Mouse (Mus musculus): ENCODE results near the gene Alg11. TPM values are rescaled to one million over a fixed set of nuclear protein-coding genes. Genes with fewer than 3 reads are reported as not detected.
A peak's percentile ranks its signal among the peaks of the same experiment; 100 is the strongest.

The Alg11 gene
- polyA plus RNA-seq, 1 experiment from 2014 or later: 47.2 TPM

- ATAC-seq (ENCODE audit: low FRiP score, low read depth): no peak
- Histone ChIP-seq H3K4me3 (no peak overlapping the region), H3K4me1 (no peaks in the 10 kb centered on the region), H3K9me3 (no peaks in the 10 kb centered on the region), H3K27me3 (peaks cover 11% of the 10 kb centered on the region), H3K27ac (no peak overlapping the region), H3K36me3 (no peaks in the 10 kb centered on the region), H3K9ac (no peak overlapping the region), H3K4me2 (replicated peaks) (no peak overlapping the region)
- 50% methylated on average over 12 of the region's 12 CpGs for WGBS
Observed at GRCm38 (mm10) chr8:22043706-22044105, 16.8 kb upstream of the Alg11 start.

GRCm38 (mm10) chr8:22047699-22048464 is 12.6 kb upstream of the Alg11 start:
- Histone ChIP-seq H3K27me3 (no peaks in the 10 kb centered on the region), H3K9ac (no peak overlapping the region), H3K9me3 (no peaks in the 10 kb centered on the region), H3K36me3 (no peaks in the 10 kb centered on the region), H3K4me3 (no peak overlapping the region), H3K4me2 (replicated peaks) (no peak overlapping the region), H3K27ac (no peak overlapping the region), H3K4me1 (no peaks in the 10 kb centered on the region)
- ATAC-seq (ENCODE audit: low FRiP score, low read depth): peak; percentile 28; the same call in 1 of the 2 replicates
- 44% methylated on average over 2 of the region's 2 CpGs for WGBS

- no peak for ATAC-seq (ENCODE audit: low FRiP score, low read depth)
- H3K36me3 ChIP-seq: no peaks in the 10 kb centered on the region
- H3K27me3 ChIP-seq: peaks cover 35% of the 10 kb centered on the region
- no peak overlapping the region for H3K4me3 ChIP-seq
- no peaks in the 10 kb centered on the region for H3K9me3 ChIP-seq
- H3K4me2 ChIP-seq (replicated peaks): no peak overlapping the region
- H3K27ac ChIP-seq: no peak overlapping the region
- H3K9ac ChIP-seq: no peak overlapping the region
- H3K4me1 ChIP-seq: 0 out of 2 replicates have a peak, but pooled peaks cover 4% of the 10 kb centered on the region
- WGBS: 83% methylated on average over 12 of the region's 12 CpGs
Observed at GRCm38 (mm10) chr8:22054674-22055491, 5.6 kb upstream of the Alg11 start.

- H3K27ac ChIP-seq: no peak overlapping the region
- H3K9ac ChIP-seq: no peak overlapping the region
- H3K36me3 ChIP-seq: no peaks in the 10 kb centered on the region
- peaks cover 36% of the 10 kb centered on the region for H3K27me3 ChIP-seq
- 93% methylated on average over 2 of the region's 2 CpGs for WGBS
- no peak overlapping the region for H3K4me2 ChIP-seq (replicated peaks)
- 0 out of 2 replicates have a peak, but pooled peaks cover 4% of the 10 kb centered on the region for H3K4me1 ChIP-seq
- no peaks in the 10 kb centered on the region for H3K9me3 ChIP-seq
- no peak for ATAC-seq (ENCODE audit: low FRiP score, low read depth)
- no peak overlapping the region for H3K4me3 ChIP-seq
Observed at GRCm38 (mm10) chr8:22055492-22055877, 5.0 kb upstream of the Alg11 start.

- Histone ChIP-seq H3K27me3 (peaks cover 36% of the 10 kb centered on the region), H3K4me2 (replicated peaks) (no peak overlapping the region), H3K4me1 (peaks cover 9% of the 10 kb centered on the region; the same call in 1 of the 2 replicates), H3K9me3 (no peaks in the 10 kb centered on the region), H3K9ac (no peak overlapping the region), H3K4me3 (no peak overlapping the region), H3K27ac (no peak overlapping the region), H3K36me3 (no peaks in the 10 kb centered on the region)
- WGBS: 76% methylated on average over 3 of the region's 3 CpGs
- ATAC-seq (ENCODE audit: low FRiP score, low read depth): no peak
Observed at GRCm38 (mm10) chr8:22056850-22057249, 3.7 kb upstream of the Alg11 start.

GRCm38 (mm10) chr8:22058368-22058767 is 2.2 kb upstream of the Alg11 start:
- Histone ChIP-seq H3K9ac (no peak overlapping the region), H3K4me3 (no peak overlapping the region), H3K4me2 (replicated peaks) (no peak overlapping the region), H3K9me3 (no peaks in the 10 kb centered on the region), H3K36me3 (peaks cover 5% of the 10 kb centered on the region), H3K27me3 (peaks cover 36% of the 10 kb centered on the region), H3K4me1 (peaks cover 9% of the 10 kb centered on the region; the same call in 1 of the 2 replicates), H3K27ac (no peak overlapping the region)
- no peak for ATAC-seq (ENCODE audit: low FRiP score, low read depth)
- WGBS: 79% methylated on average over 9 of the region's 9 CpGs

- Histone ChIP-seq H3K27me3 (peaks cover 36% of the 10 kb centered on the region), H3K4me1 (peaks cover 9% of the 10 kb centered on the region; the same call in 1 of the 2 replicates), H3K4me2 (replicated peaks) (peak overlapping the region; percentile 92), H3K4me3 (peak overlapping the region; percentile 75), H3K27ac (no peak overlapping the region), H3K9ac (peak overlapping the region; percentile 69; the same call in 1 of the 2 replicates), H3K36me3 (peaks cover 12% of the 10 kb centered on the region), H3K9me3 (no peaks in the 10 kb centered on the region)
- ATAC-seq (ENCODE audit: low FRiP score, low read depth): no peak
- 46% methylated on average over 11 of the region's 11 CpGs for WGBS
Observed at GRCm38 (mm10) chr8:22059153-22059738, 1.3 kb upstream of the Alg11 start.

GRCm38 (mm10) chr8:22059821-22060445 is 588 bp upstream of the Alg11 start, which contains the start of gene Atp7b:
TSS of gene Atp7b (minus strand) at chr8:22060305.
- peak within 1 kb of the TSS; percentile 75 for H3K4me3 ChIP-seq
- peaks cover 9% of the 10 kb centered on the region; the same call in 1 of the 2 replicates for H3K4me1 ChIP-seq
- H3K27me3 ChIP-seq: peaks cover 36% of the 10 kb centered on the region
- peak within 1 kb of the TSS; percentile 69 for H3K9ac ChIP-seq
- H3K27ac ChIP-seq: no peak within 1 kb of the TSS
- peaks cover 17% of the 10 kb centered on the region for H3K36me3 ChIP-seq
- peak; percentile 88 for ATAC-seq (ENCODE audit: low FRiP score, low read depth)
- H3K4me2 ChIP-seq (replicated peaks): peak within 1 kb of the TSS; percentile 92
- 0% methylated on average over 37 of the region's 46 CpGs for WGBS
- H3K9me3 ChIP-seq: no peaks in the 10 kb centered on the region

- Histone ChIP-seq H3K27me3 (peaks cover 36% of the 10 kb centered on the region), H3K4me3 (peak overlapping the region; percentile 75), H3K4me2 (replicated peaks) (peak overlapping the region; percentile 92), H3K9me3 (peaks cover 11% of the 10 kb centered on the region; the same call in 1 of the 2 replicates), H3K9ac (peak overlapping the region; percentile 56; the same call in 1 of the 2 replicates), H3K27ac (no peak overlapping the region), H3K4me1 (peaks cover 9% of the 10 kb centered on the region; the same call in 1 of the 2 replicates), H3K36me3 (peaks cover 29% of the 10 kb centered on the region)
- no peak for ATAC-seq (ENCODE audit: low FRiP score, low read depth)
- WGBS: 4% methylated on average over 3 of the region's 3 CpGs
Observed at GRCm38 (mm10) chr8:22061126-22061525, 605 bp downstream of the Alg11 start.

- Histone ChIP-seq H3K9me3 (no peaks in the 10 kb centered on the region), H3K27ac (no peak overlapping the region), H3K4me2 (replicated peaks) (no peak overlapping the region), H3K36me3 (no peaks in the 10 kb centered on the region), H3K4me1 (no peaks in the 10 kb centered on the region), H3K27me3 (no peaks in the 10 kb centered on the region), H3K4me3 (no peak overlapping the region), H3K9ac (no peak overlapping the region)
- 83% methylated on average over 9 of the region's 9 CpGs for WGBS
- ATAC-seq (ENCODE audit: low FRiP score, low read depth): no peak
Observed at GRCm38 (mm10) chr8:22079313-22080007, 18.9 kb downstream of the Alg11 start.

- H3K9me3 ChIP-seq: no peaks in the 10 kb centered on the region
- 84% methylated on average over 4 of the region's 4 CpGs for WGBS
- no peak for ATAC-seq (ENCODE audit: low FRiP score, low read depth)
- H3K4me2 ChIP-seq (replicated peaks): no peak overlapping the region
- H3K36me3 ChIP-seq: no peaks in the 10 kb centered on the region
- H3K27me3 ChIP-seq: no peaks in the 10 kb centered on the region
- H3K9ac ChIP-seq: no peak overlapping the region
- no peak overlapping the region for H3K4me3 ChIP-seq
- no peaks in the 10 kb centered on the region for H3K4me1 ChIP-seq
- no peak overlapping the region for H3K27ac ChIP-seq
Observed at GRCm38 (mm10) chr8:22089226-22089625, 28.7 kb downstream of the Alg11 start.

Measured in limb, embryonic 13.5 days (tissue).